Mouse (Mus musculus) kidney, adult 2 months (tissue): ENCODE measurements around the gene P4ha1.

ENCODE experiments used
- CTCF ChIP-seq: fragments of 200-500 bp; conservative IDR thresholded peaks from 2 replicates; pipeline ENCODE4 v1.5.1; 2011; ENCODE audit warnings: low read depth, mild to moderate bottlenecking, control low read depth, low read length, moderate library complexity, mixed read lengths; ENCODE audit not compliant: insufficient read depth, insufficient read length
- POLR2A ChIP-seq: fragments of 200-500 bp; IDR thresholded peaks from one replicate; pipeline ENCODE4 v1.6.1; 2011; ENCODE audit warnings: low read depth, low read length, control low read depth

GRCm38 (mm10) chr10:59386951-59387350 lies 63.9 kb downstream of the P4ha1 start:
- TF ChIP-seq CTCF, result no peak
- no peak for TF ChIP-seq POLR2A
